8 mouse cellular contexts compared by ENCODE assay signal in genomic region chr4:133369553-133370297, GRCm38 (mm10). TPM values are rescaled to one million over a fixed set of nuclear protein-coding genes. Genes with fewer than 3 reads are reported as not detected.
DNase-seq lines count a peak whose midpoint lies in the region; ATAC-seq lines count a peak whose summit lies in the region.

Gene Slc9a1 (plus strand): TSS chr4:133369706.

- peaks cover 46% of the 10 kb centered on the region for H3K4me1 ChIP-seq in hindbrain, embryonic 13.5 days (replicated peaks)

- DNase-seq in NIH3T3 (ENCODE audit: low read depth): peak; percentile 95
- DNase-seq in cerebellum, postnatal 10 days: peak; percentile 97 to 98
- peak; percentile 89 to 94 for DNase-seq in frontal cortex, postnatal 14 days (ENCODE audit: low spot score in 2 of 2)
- DNase-seq in layer of hippocampus, postnatal 25 days (ENCODE audit: extremely low spot score in 1 of 2, low spot score in 1 of 2): peak; percentile 94 to 96
- DNase-seq in lung, postnatal 25 days (ENCODE audit: low spot score): peak; percentile 94
- peak; percentile 96 for DNase-seq in retina, embryonic 14.5 days (ENCODE audit: low spot score)
- DNase-seq in thymus, postnatal 4 days: peak; percentile 96

- H3K27ac ChIP-seq in hindbrain, embryonic 13.5 days: peak within 1 kb of the TSS; percentile 90

- H3K9ac ChIP-seq in hindbrain, embryonic 13.5 days: peak within 1 kb of the TSS; percentile 96

- H3K9me3 ChIP-seq in hindbrain, embryonic 13.5 days: no peaks in the 10 kb centered on the region

- H3K4me2 ChIP-seq in hindbrain, embryonic 13.5 days: peak within 1 kb of the TSS; percentile 88

- 0 out of 2 replicates have a peak, but pooled peaks cover under 1% of the 10 kb centered on the region for H3K36me3 ChIP-seq in hindbrain, embryonic 13.5 days

- WGBS in hindbrain, embryonic 13.5 days: under 1% methylated on average over 40 of the region's 40 CpGs

- H3K4me3 ChIP-seq in hindbrain, embryonic 13.5 days: peak within 1 kb of the TSS; percentile 83

- H3K27me3 ChIP-seq in hindbrain, embryonic 13.5 days: no peaks in the 10 kb centered on the region

- peak; percentile 94 for ATAC-seq in hindbrain, embryonic 13.5 days (ENCODE audit: low FRiP score)

RNA-seq across cellular contexts. Expression of gene Slc9a1, which starts in this region (rescaled TPM):
- polyA plus RNA-seq in hindbrain, embryonic 13.5 days (2015; fragmentation: Nextera tagmentation; extraction: Ambion mirVana): 6.7 and 7.5 TPM in 2 replicates
- total RNA-seq in layer of hippocampus, postnatal 25 days (2021): 10 to 100 TPM; 59.6 to 62.8 TPM

Comparison
In these comparisons a context has a peak if more than half of its experiments do, and no peak if none do; other contexts are left out.
1. Peak in every context shown above with its lines: DNase-seq, ATAC-seq, H3K4me3 ChIP-seq and H3K27ac ChIP-seq.